Mouse (Mus musculus) heart, adult 2 months (tissue): ENCODE data around the gene Gm20388. TPM values are rescaled to one million over a fixed set of nuclear protein-coding genes. Genes with fewer than 3 reads are reported as not detected.

Experiments used
- DNase-seq, 2 experiments: peaks; one replicate each; pipeline ENCODE4 v3.0.0; 2021
- H3K27ac ChIP-seq: fragments of 200-600 bp; 2 replicates; pipeline ENCODE4 v1.8.1; 2022
- H3K27me3 ChIP-seq: fragments of 200-500 bp; 2 replicates; pipeline ENCODE4 v1.6.1; 2012; ENCODE audit warnings: mild to moderate bottlenecking, low read length, inconsistent platforms, mixed read lengths; ENCODE audit not compliant: control insufficient read depth, insufficient read depth
- H3K36me3 ChIP-seq: fragments of 200-500 bp; 2 replicates; pipeline ENCODE4 v1.6.1; 2012; ENCODE audit warnings: low read length, inconsistent platforms; ENCODE audit not compliant: control insufficient read depth, insufficient read depth
- H3K4me1 ChIP-seq: fragments of 200-500 bp; 2 replicates; pipeline ENCODE4 v1.6.1; 2011; ENCODE audit warnings: low read length; ENCODE audit not compliant: control insufficient read depth, insufficient read depth
- H3K4me3 ChIP-seq: fragments of 200-600 bp; 2 replicates; pipeline ENCODE4 v1.8.1; 2022
- H3K79me2 ChIP-seq: fragments of 200-500 bp; replicated peaks from 2 replicates; pipeline ENCODE4 v1.6.1; 2012; ENCODE audit warnings: mild to moderate bottlenecking, inconsistent platforms, low read length, moderate library complexity, mixed read lengths; ENCODE audit not compliant: control insufficient read depth, insufficient read depth
- H3K9ac ChIP-seq: fragments of 200-500 bp; 2 replicates; pipeline ENCODE4 v1.6.1; 2012; ENCODE audit warnings: low read depth, mild to moderate bottlenecking, control low read depth, inconsistent platforms, low read length, mixed read lengths
- CTCF ChIP-seq: fragments of 200-600 bp; IDR thresholded peaks from 2 replicates; pipeline ENCODE4 v1.8.1; 2022; ENCODE audit warnings: antibody characterized with exemption, mild to moderate bottlenecking, moderate library complexity
- EP300 ChIP-seq: fragments of 200-500 bp; IDR thresholded peaks from 2 replicates; pipeline ENCODE4 v1.6.1; 2011; ENCODE audit warnings: low read depth, low read length, control low read depth; ENCODE audit not compliant: insufficient read depth
- POLR2A ChIP-seq: fragments of 200-500 bp; IDR thresholded peaks from 2 replicates; pipeline ENCODE4 v1.6.1; 2011; ENCODE audit warnings: mild to moderate bottlenecking, low read depth, low read length, control low read depth; ENCODE audit not compliant: insufficient read depth
- WGBS: fragments of 180-500 bp; shearing (Covaris S2); methylation state at CpG from one replicate; pipeline ENCODE4 v1.1.7; 2018; 5-methylcytosine and 5-hydroxymethylcytosine counted together
- intact Hi-C: fragments of 180-260 bp; cut with DNase I; formaldehyde crosslinking; loops from one replicate; pipeline ENCODE4 v1.15.1; 2025
- polyA plus RNA-seq: library from polyadenylated mRNA; depleted of rRNA; stranded (reverse); fragments of >200 nt; gene quantifications from 2 replicates; pipeline ENCODE4 v1.2.3, GENCODE M21; 2012
- total RNA-seq, 2 experiments: library from RNA; stranded (reverse); gene quantifications; 2 replicates each; pipeline ENCODE4 v1.2.3; 2021

Gm20388 gene
- total and polyA plus RNA-seq, 3 experiments: 1.8 to 32.3 TPM; not detected in 1

GRCm38 (mm10) chr8:123857361-123857760 is 3946.7 kb downstream of the Gm20388 start:
- H3K36me3 ChIP-seq: no peaks in the 10 kb centered on the region
- no peak overlapping the region for H3K27ac ChIP-seq
- H3K4me1 ChIP-seq: no peaks in the 10 kb centered on the region
- H3K4me3 ChIP-seq: no peak overlapping the region
- no peak for TF ChIP-seq EP300
- no peak for TF ChIP-seq POLR2A
- no peak for TF ChIP-seq CTCF
- DNase-seq: no peak
- intact Hi-C loops: no loop called here
- no peaks in the 10 kb centered on the region for H3K27me3 ChIP-seq
- no peaks in the 10 kb centered on the region for H3K79me2 ChIP-seq
- 91% methylated on average over 3 of the region's 3 CpGs for WGBS
- H3K9ac ChIP-seq: no peak overlapping the region

GRCm38 (mm10) chr8:123858574-123858940 is 3947.9 kb downstream of the Gm20388 start:
- intact Hi-C loops: no loop called here
- peak in 1 of 2 experiments; percentile 23 for DNase-seq
- H3K36me3 ChIP-seq: no peaks in the 10 kb centered on the region
- peak overlapping the region; percentile 70 for H3K9ac ChIP-seq
- TF ChIP-seq EP300 (no peak), POLR2A (no peak), CTCF (no peak)
- H3K27ac ChIP-seq: peak overlapping the region; percentile 13; the same call in 1 of the 2 replicates
- H3K79me2 ChIP-seq: no peaks in the 10 kb centered on the region
- H3K4me1 ChIP-seq: no peaks in the 10 kb centered on the region
- WGBS: 4% methylated on average over 17 of the region's 17 CpGs
- no peaks in the 10 kb centered on the region for H3K27me3 ChIP-seq
- peak overlapping the region; percentile 70 for H3K4me3 ChIP-seq

GRCm38 (mm10) chr8:123858941-123859647 is 3948.5 kb downstream of the Gm20388 start:
- WGBS: under 1% methylated on average over 79 of the region's 79 CpGs

GRCm38 (mm10) chr8:123859648-123860259 is 3949.1 kb downstream of the Gm20388 start, which contains the start of gene Ccsap:
Gene Ccsap, minus strand, starts transcription at chr8:123860209.
- Histone ChIP-seq H3K9ac (peak within 1 kb of the TSS; percentile 86), H3K36me3 (no peaks in the 10 kb centered on the region), H3K4me1 (no peaks in the 10 kb centered on the region), H3K27me3 (no peaks in the 10 kb centered on the region), H3K4me3 (peak within 1 kb of the TSS; percentile 70), H3K79me2 (no peaks in the 10 kb centered on the region), H3K27ac (peak within 1 kb of the TSS; percentile 63; the same call in 1 of the 2 replicates)
- DNase-seq: peak; percentile 59 to 70
- WGBS: 2% methylated on average over 48 of the region's 48 CpGs
- TF ChIP-seq POLR2A (0 out of 2 replicates have a peak, but pooled peaks have one; percentile 43), CTCF (peak; percentile 34; the same call in 1 of the 2 replicates), EP300 (no peak)
- intact Hi-C loops: no loop called here

More at GRCm38 (mm10) chr8:123858941-123859647, 3948.5 kb downstream of the Gm20388 start:
- no peaks in the 10 kb centered on the region for H3K27me3 ChIP-seq
- intact Hi-C loops: no loop called here
- no peaks in the 10 kb centered on the region for H3K36me3 ChIP-seq
- DNase-seq: peak; percentile 93 to 94
- peak overlapping the region; percentile 86 for H3K9ac ChIP-seq
- peak overlapping the region; percentile 63; the same call in 1 of the 2 replicates for H3K27ac ChIP-seq
- no peaks in the 10 kb centered on the region for H3K4me1 ChIP-seq
- H3K79me2 ChIP-seq: no peaks in the 10 kb centered on the region
- TF ChIP-seq CTCF: peak; percentile 59
- TF ChIP-seq EP300: no peak
- no peak for TF ChIP-seq POLR2A
- peak overlapping the region; percentile 70 for H3K4me3 ChIP-seq

GRCm38 (mm10) chr8:123860386-123860785 is 3949.7 kb downstream of the Gm20388 start:
- Histone ChIP-seq H3K9ac (no peak overlapping the region), H3K27me3 (no peaks in the 10 kb centered on the region), H3K79me2 (no peaks in the 10 kb centered on the region), H3K36me3 (no peaks in the 10 kb centered on the region), H3K4me3 (no peak overlapping the region), H3K4me1 (no peaks in the 10 kb centered on the region), H3K27ac (no peak overlapping the region)
- no peak for DNase-seq
- WGBS: 74% methylated on average over 4 of the region's 4 CpGs
- TF ChIP-seq POLR2A: no peak
- no peak for TF ChIP-seq EP300
- TF ChIP-seq CTCF: no peak
- intact Hi-C loops: no loop called here

- Histone ChIP-seq H3K4me1 (no peaks in the 10 kb centered on the region), H3K9ac (no peak overlapping the region), H3K36me3 (no peaks in the 10 kb centered on the region), H3K27me3 (no peaks in the 10 kb centered on the region; the same call in 1 of the 2 replicates), H3K27ac (no peak overlapping the region), H3K79me2 (no peaks in the 10 kb centered on the region), H3K4me3 (no peak overlapping the region)
- intact Hi-C loops: no loop called here
- WGBS: 75% methylated on average over 7 of the region's 7 CpGs
- no peak for DNase-seq
- TF ChIP-seq EP300 (no peak), POLR2A (no peak), CTCF (no peak)
Observed at GRCm38 (mm10) chr8:123865786-123866185, 3955.1 kb downstream of the Gm20388 start.
